Mouse (Mus musculus) layer of hippocampus, adult 11-12 months (tissue): ENCODE data around the gene Acot12.

Experiments
- DNase-seq: peaks from one replicate; pipeline ENCODE4 v3.0.0; 2022; ENCODE audit warnings: low spot score

The Acot12 gene

GRCm38 (mm10) chr13:91741280-91742047 is at the start of gene Acot12:
Acot12 (plus strand) TSS chr13:91741512.
- no peak for DNase-seq

DNA sequence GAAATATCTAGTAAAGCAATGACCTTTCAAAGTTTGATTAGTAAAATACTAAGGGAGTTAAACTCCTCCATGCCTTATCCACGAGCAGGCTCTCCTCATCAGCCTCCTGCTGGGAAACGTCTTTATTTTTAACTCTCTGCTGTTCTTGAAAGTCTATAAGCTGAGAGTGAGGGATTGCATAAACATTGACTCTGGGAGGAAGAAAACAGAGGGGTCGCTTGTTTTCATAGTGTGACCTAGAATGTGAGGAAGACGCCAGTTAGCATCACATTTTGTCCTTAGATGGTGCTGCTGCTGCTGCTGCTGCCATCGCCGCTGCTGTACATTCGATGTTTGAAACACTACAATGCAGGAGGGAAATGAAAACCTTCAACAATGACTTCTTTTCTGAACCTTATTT is 47.7 kb upstream of the Acot12 start:
- DNase-seq: no peak

DNA sequence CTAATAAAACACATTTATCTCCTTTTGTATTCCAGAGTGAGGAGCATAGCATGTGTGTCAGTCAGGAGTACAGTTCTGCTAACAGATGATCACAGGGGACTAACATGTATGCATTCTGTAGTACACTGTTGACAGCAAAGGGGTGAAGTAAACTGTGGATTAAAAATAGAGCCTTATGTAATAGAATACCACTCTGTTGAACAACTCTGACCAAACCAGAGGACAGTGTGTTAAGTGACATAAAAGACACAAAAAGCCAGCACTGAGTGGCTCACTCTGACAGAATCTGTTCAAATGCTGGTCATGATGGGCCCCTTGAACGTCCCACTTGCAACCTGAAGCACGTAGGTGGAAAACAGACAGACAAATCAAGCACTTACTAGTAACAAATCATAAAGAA is 45.9 kb upstream of the Acot12 start:
- no peak for DNase-seq

GRCm38 (mm10) chr13:91696109-91696645 is 45.1 kb upstream of the Acot12 start:
- DNase-seq: no peak

- peak; percentile 59 for DNase-seq
Observed at GRCm38 (mm10) chr13:91697011-91697410, 44.3 kb upstream of the Acot12 start.

DNA sequence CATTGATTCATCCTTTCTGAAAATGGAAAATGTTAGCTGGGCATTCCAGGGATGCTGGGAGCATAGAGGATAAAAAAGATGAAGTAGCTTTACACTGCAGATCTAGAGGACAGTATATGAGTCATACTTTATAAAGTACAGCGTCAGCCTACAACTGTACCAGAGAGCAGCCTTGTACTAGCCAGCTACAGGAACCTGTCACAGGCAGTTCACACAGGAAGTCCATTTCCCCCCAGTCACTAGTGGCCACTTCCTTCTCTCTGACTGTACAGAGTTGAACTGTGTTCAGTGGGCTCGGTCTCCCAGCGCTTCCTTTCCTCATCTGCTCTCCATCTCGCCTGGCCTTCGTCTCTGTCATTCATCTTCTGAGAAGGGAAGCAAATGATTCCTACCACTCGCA is 39.0 kb upstream of the Acot12 start:
- no peak for DNase-seq

DNA sequence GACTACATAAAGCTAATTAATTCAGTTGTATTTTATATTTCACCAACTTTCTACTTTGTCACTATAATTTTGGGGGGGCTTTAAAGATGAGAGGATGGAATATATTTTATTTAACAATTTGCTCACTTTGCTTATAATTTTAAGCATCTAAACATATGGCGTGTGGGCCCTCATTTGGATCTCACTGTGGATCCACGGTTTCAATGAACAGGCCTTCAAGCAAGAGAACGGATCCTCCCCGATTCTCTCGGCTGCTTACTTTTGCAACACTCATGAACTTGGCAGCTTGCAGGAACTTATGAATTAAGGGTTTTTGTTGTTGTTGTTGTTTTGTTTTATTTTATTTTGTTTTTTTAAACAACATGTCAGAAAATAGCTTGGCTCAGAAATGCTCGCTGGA is 21.8 kb upstream of the Acot12 start:
- peak; percentile 32 for DNase-seq

GRCm38 (mm10) chr13:91723108-91723735 is 18.1 kb upstream of the Acot12 start:
- DNase-seq: no peak

DNA sequence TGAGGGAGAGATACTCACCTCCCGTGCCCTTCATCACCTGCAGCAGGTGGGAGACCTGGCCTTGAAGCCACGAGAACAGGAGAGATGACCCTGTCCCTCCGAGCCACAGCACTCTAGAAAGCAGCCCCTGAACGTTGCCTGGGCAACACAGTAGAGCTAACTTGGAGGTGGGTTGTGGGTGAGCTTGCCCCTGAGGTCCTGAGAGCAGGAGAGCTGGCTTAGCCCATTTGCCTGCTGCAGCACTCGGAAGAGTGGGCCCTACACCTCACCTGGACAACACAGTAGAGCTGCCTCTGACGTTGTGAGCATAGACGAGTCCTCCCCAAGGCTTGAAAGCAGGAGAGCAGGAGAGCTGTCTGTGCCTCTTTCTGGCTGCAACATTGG is 17.6 kb upstream of the Acot12 start:
- DNase-seq: no peak

- DNase-seq: no peak
Observed at GRCm38 (mm10) chr13:91724211-91724610, 17.1 kb upstream of the Acot12 start.

DNA sequence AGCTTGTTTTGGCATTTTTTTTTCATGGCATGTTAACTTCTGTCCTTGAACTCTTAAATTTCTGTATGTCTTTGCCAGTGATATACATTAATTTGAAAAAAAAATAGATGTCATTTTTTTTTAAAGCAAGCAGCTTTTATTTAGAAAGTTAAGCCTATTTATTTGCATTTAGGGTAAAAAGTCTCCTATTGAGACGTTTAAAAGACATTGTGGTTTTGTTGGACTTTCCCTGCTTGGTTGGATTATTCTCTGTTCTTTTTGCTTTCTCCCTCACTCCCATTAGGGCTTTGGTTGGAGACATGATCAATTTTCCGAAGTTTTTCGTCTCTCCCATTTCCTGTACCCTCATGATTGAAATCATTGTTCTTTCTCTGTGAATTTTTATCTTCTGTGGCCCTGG is 16.2 kb upstream of the Acot12 start:
- no peak for DNase-seq

- no peak for DNase-seq
Observed at GRCm38 (mm10) chr13:91727899-91728298, 13.4 kb upstream of the Acot12 start.

DNA sequence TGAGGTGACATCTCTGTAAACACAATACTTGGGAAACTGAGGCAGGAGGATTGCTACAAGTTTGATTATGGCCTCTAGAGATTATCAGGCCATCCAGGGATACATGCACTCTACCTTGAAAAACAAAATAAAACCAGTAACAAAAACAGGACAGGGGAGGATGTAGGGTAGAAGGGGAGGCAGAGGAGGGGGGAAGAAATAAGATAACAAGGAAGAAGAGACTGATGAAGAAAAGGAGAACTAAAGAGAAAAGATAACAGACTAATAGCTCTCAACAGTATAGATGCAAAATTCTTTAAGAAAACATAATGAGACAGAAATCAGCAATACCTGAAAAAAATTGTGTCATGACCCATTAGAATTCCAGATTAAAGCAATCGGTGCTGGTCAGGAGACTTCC is 4.1 kb upstream of the Acot12 start:
- DNase-seq: no peak

GRCm38 (mm10) chr13:91740851-91741250 is 461 bp upstream of the Acot12 start:
- DNase-seq: no peak

DNA sequence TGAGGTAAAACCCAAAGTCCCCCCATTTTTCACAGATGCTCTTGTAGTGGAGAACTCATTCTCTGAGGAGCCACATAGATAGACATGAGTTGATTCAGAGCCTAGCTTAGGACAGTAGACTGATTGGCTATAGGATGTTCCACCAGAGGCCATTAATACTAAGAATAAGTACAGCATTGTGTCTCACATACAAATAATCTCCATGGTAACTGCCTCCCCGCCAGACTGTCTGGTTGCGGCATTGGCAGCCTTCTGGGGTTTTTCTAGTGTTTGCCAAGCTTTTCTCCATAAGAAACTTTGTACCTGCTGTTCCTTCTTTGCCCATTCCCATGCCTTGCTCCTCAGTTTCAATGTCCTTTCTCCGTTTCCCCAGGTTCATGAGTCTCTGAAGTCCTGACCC is 1.9 kb downstream of the Acot12 start:
- DNase-seq: peak; percentile 39

DNA sequence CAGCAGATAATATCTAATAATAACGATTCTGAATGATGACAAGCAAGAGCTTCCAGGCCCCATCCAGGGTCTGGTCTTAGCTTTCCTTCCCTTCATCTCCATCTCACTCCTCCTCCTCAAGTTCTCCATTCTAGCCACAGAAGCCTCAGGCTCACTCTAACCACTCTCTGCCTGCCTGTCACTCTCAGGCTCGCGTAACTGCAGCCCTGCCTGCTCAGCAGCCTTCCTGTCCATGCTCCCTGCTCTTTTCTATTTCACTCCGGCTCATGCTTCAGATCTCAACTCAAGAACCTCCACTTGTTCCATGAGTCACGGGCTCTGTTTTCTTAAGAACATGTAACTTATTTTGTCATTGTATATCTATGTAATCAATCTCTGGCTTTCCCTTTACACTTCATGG is 5.2 kb downstream of the Acot12 start:
- DNase-seq: no peak

DNA sequence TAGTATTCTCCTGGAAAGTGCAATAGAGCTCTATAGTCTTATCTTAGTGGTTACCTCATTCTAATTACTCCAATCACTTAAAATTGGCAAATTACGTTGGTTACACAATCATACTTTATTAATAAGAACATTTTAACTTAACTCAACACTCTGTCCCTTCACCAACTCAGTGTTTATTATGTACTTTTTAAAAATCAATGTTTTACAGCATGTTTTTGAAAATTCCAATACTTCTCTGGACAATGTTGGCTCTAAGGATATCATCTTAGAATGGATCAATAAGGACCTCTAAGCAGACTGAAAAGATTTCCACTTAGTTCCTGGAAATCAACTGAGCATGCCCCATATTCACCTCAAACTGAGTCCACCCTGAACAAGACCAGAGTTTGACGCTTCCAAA is 7.1 kb downstream of the Acot12 start:
- DNase-seq: no peak

- DNase-seq: no peak
Observed at GRCm38 (mm10) chr13:91749981-91750380, 8.7 kb downstream of the Acot12 start.

- DNase-seq: no peak
Observed at GRCm38 (mm10) chr13:91753724-91754123, 12.4 kb downstream of the Acot12 start.

DNA sequence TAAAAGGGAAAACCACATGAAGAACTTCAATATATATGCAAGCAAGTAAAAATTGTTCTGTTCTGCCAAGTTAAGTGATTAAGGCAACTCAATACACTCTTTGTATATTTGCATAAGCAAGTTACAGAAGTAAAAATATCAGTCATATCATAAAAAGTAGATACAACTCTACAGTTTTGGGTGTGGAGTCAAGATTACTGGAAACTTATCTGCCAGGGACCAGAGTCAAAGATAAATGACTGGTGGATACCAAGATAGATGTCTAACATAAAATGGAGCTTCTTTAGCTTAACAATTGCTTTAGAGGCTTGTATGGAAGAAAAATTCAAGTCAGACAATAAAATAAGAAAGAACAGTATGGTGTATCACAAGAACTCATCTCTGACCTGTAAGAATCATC is 13.4 kb downstream of the Acot12 start:
- DNase-seq: no peak

DNA sequence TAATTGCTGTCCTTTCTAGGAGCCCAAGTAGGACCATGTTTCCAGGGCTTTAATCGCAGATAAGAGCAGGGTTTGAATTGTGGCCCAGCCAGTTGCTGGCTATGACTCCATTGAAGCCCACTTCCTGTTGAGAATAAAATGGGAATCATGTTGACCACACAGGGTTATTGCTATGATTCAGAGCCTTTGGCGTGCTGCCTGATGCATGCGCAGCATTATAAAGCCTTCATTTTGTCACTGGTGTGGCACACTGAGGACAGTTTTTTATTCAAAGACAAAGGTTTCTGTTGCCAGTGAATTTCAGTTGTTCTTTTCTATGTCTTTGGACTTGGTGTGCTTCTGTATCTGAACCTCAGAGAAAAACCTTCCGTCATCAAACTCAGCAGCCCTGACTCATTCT is 14.9 kb downstream of the Acot12 start:
- no peak for DNase-seq

DNA sequence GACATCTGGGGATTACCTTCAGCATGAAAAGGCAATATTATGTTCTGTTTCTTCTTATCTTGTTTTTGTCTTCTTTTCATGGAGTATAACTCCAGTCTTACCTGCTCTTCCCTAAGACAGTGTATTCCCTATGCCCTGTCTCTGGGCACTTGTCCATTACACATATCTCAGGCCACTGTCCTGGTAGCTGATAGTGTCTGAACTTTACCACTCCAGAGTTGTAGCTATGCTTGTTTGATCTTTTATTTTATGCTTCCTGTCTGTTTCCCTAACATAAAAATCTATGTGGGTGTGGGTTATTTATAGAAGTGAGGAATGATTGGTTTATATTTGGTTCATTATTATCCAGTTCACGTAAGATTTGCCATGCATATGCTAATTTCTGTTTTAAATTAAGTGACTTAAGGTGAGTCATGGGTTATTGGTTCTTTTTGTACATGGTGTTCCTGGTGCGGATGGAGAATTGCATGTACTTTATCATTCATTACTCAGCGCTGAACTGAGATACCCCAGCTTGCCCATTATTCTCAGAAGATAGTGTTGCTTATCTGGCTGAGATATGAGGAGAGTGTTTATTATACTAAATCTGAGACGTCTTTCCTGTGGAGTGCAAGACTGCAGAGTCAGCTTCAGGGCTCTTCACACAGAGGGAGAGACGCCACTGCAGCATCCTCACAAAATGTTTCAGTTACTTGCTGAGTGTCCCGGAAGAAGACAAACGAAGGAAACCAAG is 17.2 kb downstream of the Acot12 start:
- no peak for DNase-seq

DNA sequence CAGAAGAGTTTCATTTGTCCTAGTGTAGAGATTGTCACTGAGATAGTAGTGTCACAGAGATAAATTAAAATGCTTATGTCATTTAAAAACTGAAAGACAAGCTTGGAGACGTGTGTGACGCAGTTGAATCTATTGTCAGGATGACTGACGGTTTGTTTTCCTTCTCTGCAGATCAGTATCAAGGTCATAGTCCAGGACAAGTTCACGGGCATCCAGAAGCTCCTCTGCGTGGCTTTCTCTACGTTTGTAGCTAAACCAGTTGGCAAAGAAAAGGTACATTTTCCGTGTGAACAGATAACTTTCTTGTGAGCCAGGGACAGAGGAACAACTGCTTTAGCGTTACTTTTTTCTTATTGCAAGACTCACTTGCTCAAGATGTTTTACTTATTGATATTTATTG is 18.5 kb downstream of the Acot12 start:
- no peak for DNase-seq
